Mouse (Mus musculus) hindbrain, embryonic 11.5 days (tissue): ENCODE measurements at regions not wholly inside any gene's neighbourhood (a gene's known extent, or its start where the extent isn't known, plus 50 kb on each side); places are given as distances from the start of the nearest gene placed in this dataset.

ENCODE experiments used
- ATAC-seq: fragments of 200-750 bp; cut with Nextera tagmentation; 2 replicates; pipeline ENCODE4 v1.8.0; 2017; ENCODE audit warnings: mild to moderate bottlenecking, moderate TSS enrichment, moderate library complexity; ENCODE audit not compliant: low FRiP score
- DNase-seq: peaks from one replicate; pipeline ENCODE4 v3.0.0-alpha.2; 2015; ENCODE audit warnings: low spot score
- H3K27ac ChIP-seq: fragments of 300-500 bp; sonication (generic); 2 replicates; pipeline ENCODE4 v1.5.1; 2014; ENCODE audit warnings: mild to moderate bottlenecking, low read depth, low read length
- H3K27me3 ChIP-seq: fragments of 300-500 bp; sonication (generic); 2 replicates; pipeline ENCODE4 v1.6.1; 2014; ENCODE audit warnings: mild to moderate bottlenecking, low read length, moderate library complexity, mixed read lengths; ENCODE audit not compliant: control insufficient read depth, insufficient read depth
- H3K36me3 ChIP-seq: fragments of 300-500 bp; sonication (generic); 2 replicates; pipeline ENCODE4 v1.6.1; 2014; ENCODE audit warnings: mild to moderate bottlenecking, low read length, moderate library complexity, mixed read lengths; ENCODE audit not compliant: control insufficient read depth, insufficient read depth
- H3K4me1 ChIP-seq: fragments of 300-500 bp; sonication (generic); replicated peaks from 2 replicates; pipeline ENCODE4 v1.6.1; 2014; ENCODE audit warnings: low read length, mixed read lengths; ENCODE audit not compliant: control insufficient read depth, insufficient read depth
- H3K4me2 ChIP-seq: fragments of 300-500 bp; sonication (generic); replicated peaks from 2 replicates; pipeline ENCODE4 v1.6.1; 2014; ENCODE audit warnings: mild to moderate bottlenecking, low read depth, low read length
- H3K4me3 ChIP-seq: fragments of 300-500 bp; sonication (generic); 2 replicates; pipeline ENCODE4 v1.5.1; 2014; ENCODE audit warnings: low read depth, low read length
- H3K9ac ChIP-seq: fragments of 300-500 bp; sonication (generic); 2 replicates; pipeline ENCODE4 v1.6.1; 2014; ENCODE audit warnings: low read depth, low read length
- H3K9me3 ChIP-seq: fragments of 300-500 bp; sonication (generic); 2 replicates; pipeline ENCODE4 v1.6.1; 2016; ENCODE audit warnings: low read length; ENCODE audit not compliant: control insufficient read depth
- WGBS: fragments of 180-500 bp; shearing (Covaris S2); extraction: QIAGEN DNeasy Blood & Tissue Kit; methylation state at CpG from one replicate; pipeline ENCODE4 v1.1.7; 2014; 5-methylcytosine and 5-hydroxymethylcytosine counted together

- DNase-seq, result no peak
- no peak for ATAC-seq
- Histone ChIP-seq H3K9ac (no peak overlapping the region), H3K9me3 (no peaks in the 10 kb centered on the region), H3K4me1 (no peaks in the 10 kb centered on the region), H3K27ac (no peak overlapping the region), H3K4me2 (no peak overlapping the region), H3K36me3 (no peaks in the 10 kb centered on the region), H3K4me3 (no peak overlapping the region), H3K27me3 (no peaks in the 10 kb centered on the region)
- 90% methylated on average over 7 of the region's 7 CpGs for WGBS
Measured at GRCm38 (mm10) chr6:140126645-140127044, 85.4 kb upstream of the Plcz1 start.

- Histone ChIP-seq H3K4me1 (no peaks in the 10 kb centered on the region), H3K9ac (no peak overlapping the region), H3K27ac (no peak overlapping the region), H3K4me3 (no peak overlapping the region), H3K27me3 (no peaks in the 10 kb centered on the region), H3K9me3 (no peaks in the 10 kb centered on the region), H3K4me2 (no peak overlapping the region), H3K36me3 (no peaks in the 10 kb centered on the region)
- no peak for ATAC-seq
- no peak for DNase-seq
- WGBS, result 95% methylated on average over 2 of the region's 2 CpGs
Measured at GRCm38 (mm10) chr6:140114024-140114423, 72.8 kb upstream of the Plcz1 start.

- H3K9me3 ChIP-seq, result no peaks in the 10 kb centered on the region
- no peaks in the 10 kb centered on the region for H3K4me1 ChIP-seq
- H3K27ac ChIP-seq, result no peak overlapping the region
- no peaks in the 10 kb centered on the region for H3K27me3 ChIP-seq
- 85% methylated on average over 10 of the region's 10 CpGs for WGBS
- H3K4me2 ChIP-seq, result no peak overlapping the region
- peak; percentile 54; the same call in 1 of the 2 replicates for ATAC-seq
- no peak overlapping the region for H3K4me3 ChIP-seq
- H3K9ac ChIP-seq, result no peak overlapping the region
- DNase-seq, result no peak
- no peaks in the 10 kb centered on the region for H3K36me3 ChIP-seq
Measured at GRCm38 (mm10) chr6:140112054-140112453, 70.8 kb upstream of the Plcz1 start.

- Histone ChIP-seq H3K4me2 (no peak overlapping the region), H3K4me3 (no peak overlapping the region), H3K27ac (no peak overlapping the region), H3K9me3 (no peaks in the 10 kb centered on the region), H3K27me3 (no peaks in the 10 kb centered on the region), H3K4me1 (no peaks in the 10 kb centered on the region), H3K9ac (no peak overlapping the region), H3K36me3 (no peaks in the 10 kb centered on the region)
- 71% methylated on average over 8 of the region's 8 CpGs for WGBS
- no peak for ATAC-seq
- no peak for DNase-seq
Measured at GRCm38 (mm10) chr6:140108083-140108482, 66.8 kb upstream of the Plcz1 start.

GRCm38 (mm10) chr6:140107628-140108027 lies 66.4 kb upstream of the Plcz1 start:
- Histone ChIP-seq H3K4me2 (no peak overlapping the region), H3K9me3 (no peaks in the 10 kb centered on the region), H3K36me3 (no peaks in the 10 kb centered on the region), H3K27me3 (no peaks in the 10 kb centered on the region), H3K27ac (no peak overlapping the region), H3K4me1 (no peaks in the 10 kb centered on the region), H3K4me3 (no peak overlapping the region), H3K9ac (no peak overlapping the region)
- DNase-seq (no peak), ATAC-seq (no peak)
- 86% methylated on average over 16 of the region's 16 CpGs for WGBS

GRCm38 (mm10) chr6:140106141-140106540 lies 64.9 kb upstream of the Plcz1 start:
- Histone ChIP-seq H3K4me1 (no peaks in the 10 kb centered on the region), H3K4me3 (no peak overlapping the region), H3K27me3 (no peaks in the 10 kb centered on the region), H3K9ac (no peak overlapping the region), H3K9me3 (no peaks in the 10 kb centered on the region), H3K27ac (no peak overlapping the region), H3K36me3 (no peaks in the 10 kb centered on the region), H3K4me2 (no peak overlapping the region)
- no peak for ATAC-seq
- DNase-seq, result no peak
- WGBS, result 82% methylated on average over 5 of the region's 5 CpGs

GRCm38 (mm10) chr6:140102043-140102442 lies 60.8 kb upstream of the Plcz1 start:
- WGBS, result 85% methylated on average over 6 of the region's 6 CpGs
- H3K4me2 ChIP-seq, result no peak overlapping the region
- ATAC-seq (no peak), DNase-seq (no peak)
- no peaks in the 10 kb centered on the region for H3K36me3 ChIP-seq
- no peaks in the 10 kb centered on the region for H3K27me3 ChIP-seq
- no peaks in the 10 kb centered on the region for H3K4me1 ChIP-seq
- H3K4me3 ChIP-seq, result no peak overlapping the region
- no peak overlapping the region for H3K9ac ChIP-seq
- no peaks in the 10 kb centered on the region for H3K9me3 ChIP-seq
- no peak overlapping the region for H3K27ac ChIP-seq

GRCm38 (mm10) chr6:140095416-140095815 lies 54.2 kb upstream of the Plcz1 start:
- Histone ChIP-seq H3K4me1 (no peaks in the 10 kb centered on the region), H3K4me2 (no peak overlapping the region), H3K9me3 (no peaks in the 10 kb centered on the region), H3K9ac (no peak overlapping the region), H3K27ac (no peak overlapping the region), H3K27me3 (no peaks in the 10 kb centered on the region), H3K36me3 (no peaks in the 10 kb centered on the region), H3K4me3 (no peak overlapping the region)
- WGBS, result 68% methylated on average over 10 of the region's 10 CpGs
- peak; percentile 11 for DNase-seq
- ATAC-seq, result peak; percentile 76
